Mouse (Mus musculus): ENCODE data around the gene Muc1. TPM values are rescaled to one million over a fixed set of nuclear protein-coding genes. Genes with fewer than 3 reads are reported as not detected.
A peak's percentile ranks its signal among the peaks of the same experiment; 100 is the strongest.
"Not testable (repeated sequence)": the region's sequence is repeated elsewhere in the genome, so short reads cannot be mapped to it uniquely, and the experiment has no call there.

Gene Muc1
- polyA plus RNA-seq, 1 experiment from 2014 or later: 13.2 TPM

DNA sequence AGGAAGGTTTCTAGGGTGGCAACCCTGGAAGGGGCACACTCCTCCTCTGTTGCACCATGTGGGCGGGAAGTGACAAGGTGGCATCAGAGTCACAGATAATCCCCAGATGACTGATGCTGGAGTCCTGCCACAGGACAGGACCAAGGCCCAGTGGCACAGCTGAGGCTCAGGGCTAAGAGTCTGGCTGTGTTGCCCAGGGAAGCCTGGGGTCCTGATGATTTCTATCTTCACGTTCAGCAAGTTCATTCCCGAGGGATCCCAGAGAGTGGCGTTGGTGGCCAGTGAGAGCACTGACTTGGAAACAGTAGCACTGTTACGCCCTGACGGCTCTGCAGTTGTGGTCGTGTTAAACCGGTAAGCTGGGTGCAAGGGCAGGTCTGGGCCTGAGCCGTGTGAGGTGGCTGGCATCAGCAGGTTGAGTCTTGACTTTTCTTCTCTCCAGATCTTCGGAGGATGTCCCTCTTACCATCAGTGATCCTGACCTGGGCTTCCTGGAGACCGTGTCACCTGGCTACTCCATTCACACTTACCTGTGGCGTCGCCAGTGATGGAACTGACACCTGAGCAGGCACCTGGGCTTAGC is 20.7 kb upstream of the Muc1 start:
- H3K27ac ChIP-seq (ENCODE audit: low read length): no peak overlapping the region
- no peak overlapping the region for H3K4me3 ChIP-seq (ENCODE audit: low read length)
- peaks cover 18% of the 10 kb centered on the region for H3K36me3 ChIP-seq (ENCODE audit: control insufficient read depth, insufficient read depth, low read length)
- WGBS: 88% methylated on average over 13 of the region's 13 CpGs
- H3K27me3 ChIP-seq (replicated peaks; ENCODE audit: control insufficient read depth, insufficient read depth, low read length): no peaks in the 10 kb centered on the region
- H3K9ac ChIP-seq (ENCODE audit: low read depth, low read length): no peak overlapping the region
- H3K9me3 ChIP-seq (ENCODE audit: control insufficient read depth, low read length): no peaks in the 10 kb centered on the region
- no peak for ATAC-seq
- H3K4me2 ChIP-seq (ENCODE audit: low read depth, low read length): no peak overlapping the region
- peaks cover 6% of the 10 kb centered on the region for H3K4me1 ChIP-seq (ENCODE audit: control insufficient read depth, insufficient read depth, low read length)

DNA sequence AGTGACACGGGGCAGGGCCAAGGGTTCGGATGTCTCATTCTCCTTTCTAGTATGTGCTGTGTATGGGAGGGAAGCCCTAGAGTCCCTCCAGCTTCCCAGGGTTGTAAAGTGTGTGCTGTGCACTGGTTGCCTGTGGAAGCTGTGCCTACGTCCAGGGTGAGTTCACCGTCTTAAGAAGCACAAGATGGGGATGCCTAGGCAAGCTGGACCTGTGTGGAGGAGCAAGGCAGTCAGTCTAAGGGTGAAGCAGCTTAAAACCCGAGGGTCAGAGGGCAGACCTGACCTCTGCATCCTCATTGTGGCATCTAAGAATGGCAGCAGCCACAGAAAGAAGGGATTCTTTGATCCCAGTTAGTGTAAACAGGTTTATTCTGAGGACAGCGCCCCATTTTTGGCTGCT is 20.1 kb upstream of the Muc1 start:
- Histone ChIP-seq H3K27me3 (replicated peaks; ENCODE audit: control insufficient read depth, insufficient read depth, low read length) (no peaks in the 10 kb centered on the region), H3K4me2 (ENCODE audit: low read depth, low read length) (no peak overlapping the region), H3K36me3 (ENCODE audit: control insufficient read depth, insufficient read depth, low read length) (peaks cover 18% of the 10 kb centered on the region), H3K4me1 (ENCODE audit: control insufficient read depth, insufficient read depth, low read length) (peaks cover 3% of the 10 kb centered on the region), H3K4me3 (ENCODE audit: low read length) (no peak overlapping the region), H3K27ac (ENCODE audit: low read length) (no peak overlapping the region), H3K9me3 (ENCODE audit: control insufficient read depth, low read length) (no peaks in the 10 kb centered on the region), H3K9ac (ENCODE audit: low read depth, low read length) (no peak overlapping the region)
- WGBS: 88% methylated on average over 6 of the region's 6 CpGs
- no peak for ATAC-seq

DNA sequence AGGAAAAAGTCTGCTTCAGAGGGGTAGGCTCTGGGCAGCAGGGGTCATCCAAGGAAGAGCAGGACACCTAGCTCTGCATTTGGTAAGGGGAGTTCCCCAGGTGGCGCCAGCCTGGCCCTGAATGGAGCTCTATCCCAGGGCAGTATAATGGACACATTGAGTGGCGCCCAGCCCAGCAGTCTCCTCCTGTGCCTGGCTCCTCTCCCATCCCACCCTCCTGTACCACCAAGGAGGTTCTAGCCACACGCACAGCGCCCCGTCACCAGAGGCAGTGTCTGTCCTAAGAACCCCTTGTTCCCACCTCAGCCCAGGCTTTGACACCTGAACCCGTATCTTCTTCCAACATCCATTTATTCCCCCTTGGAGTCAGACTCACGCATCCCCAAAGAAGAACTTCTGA is 19.1 kb upstream of the Muc1 start:
- no peak overlapping the region for H3K4me3 ChIP-seq (ENCODE audit: low read length)
- H3K9me3 ChIP-seq (ENCODE audit: control insufficient read depth, low read length): no peaks in the 10 kb centered on the region
- H3K4me1 ChIP-seq (ENCODE audit: control insufficient read depth, insufficient read depth, low read length): peaks cover 4% of the 10 kb centered on the region
- 97% methylated on average over 7 of the region's 7 CpGs for WGBS
- no peak overlapping the region for H3K27ac ChIP-seq (ENCODE audit: low read length)
- no peak overlapping the region for H3K9ac ChIP-seq (ENCODE audit: low read depth, low read length)
- no peaks in the 10 kb centered on the region for H3K27me3 ChIP-seq (replicated peaks; ENCODE audit: control insufficient read depth, insufficient read depth, low read length)
- ATAC-seq: no peak
- H3K36me3 ChIP-seq (ENCODE audit: control insufficient read depth, insufficient read depth, low read length): peaks cover 18% of the 10 kb centered on the region
- no peak overlapping the region for H3K4me2 ChIP-seq (ENCODE audit: low read depth, low read length)

DNA sequence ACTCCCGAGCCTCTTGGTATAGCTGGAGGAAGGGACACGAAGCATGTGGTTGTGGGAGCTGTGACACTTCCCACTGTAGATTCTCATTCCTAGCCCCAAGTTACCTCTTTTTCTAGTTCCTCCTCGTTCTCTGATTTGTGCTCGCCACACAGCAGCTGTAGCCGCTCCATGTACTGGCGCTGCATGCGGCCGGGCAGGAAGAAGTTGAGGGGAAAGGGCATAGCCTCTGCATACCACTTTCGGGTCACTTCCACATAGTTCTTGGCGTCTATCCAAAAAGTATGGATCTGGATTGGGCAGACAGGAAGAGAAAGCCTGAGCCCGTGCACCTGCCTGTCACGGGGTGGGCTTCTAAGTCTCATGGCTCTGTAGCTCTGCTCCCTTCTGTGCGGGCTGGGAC is 18.7 kb upstream of the Muc1 start:
- Histone ChIP-seq H3K9me3 (ENCODE audit: control insufficient read depth, low read length) (no peaks in the 10 kb centered on the region), H3K4me3 (ENCODE audit: low read length) (no peak overlapping the region), H3K4me1 (ENCODE audit: control insufficient read depth, insufficient read depth, low read length) (peaks cover 7% of the 10 kb centered on the region), H3K4me2 (ENCODE audit: low read depth, low read length) (no peak overlapping the region), H3K9ac (ENCODE audit: low read depth, low read length) (no peak overlapping the region), H3K36me3 (ENCODE audit: control insufficient read depth, insufficient read depth, low read length) (peaks cover 18% of the 10 kb centered on the region), H3K27ac (ENCODE audit: low read length) (no peak overlapping the region), H3K27me3 (replicated peaks; ENCODE audit: control insufficient read depth, insufficient read depth, low read length) (no peaks in the 10 kb centered on the region)
- WGBS: 76% methylated on average over 13 of the region's 13 CpGs
- ATAC-seq: no peak

DNA sequence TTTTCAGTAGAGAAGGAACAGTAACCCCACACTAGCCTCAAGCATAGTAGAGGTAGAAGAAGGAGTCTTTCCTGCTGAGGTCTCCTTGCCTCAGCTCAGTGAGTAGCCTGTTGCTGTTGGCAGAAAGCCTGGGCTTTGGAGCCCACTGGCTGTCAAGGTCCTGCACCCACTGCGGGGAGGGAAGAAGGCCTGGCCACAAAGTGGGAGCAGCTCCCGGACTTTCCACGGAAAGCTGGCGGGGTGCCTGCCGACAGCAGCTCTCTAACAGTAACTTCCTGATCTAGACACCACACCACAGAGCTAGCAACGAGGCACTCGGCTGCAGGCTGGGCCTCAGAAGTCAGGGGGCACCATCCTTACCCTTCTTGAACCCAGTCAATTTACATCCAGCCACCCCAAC is 18.1 kb upstream of the Muc1 start:
- Histone ChIP-seq H3K27ac (ENCODE audit: low read length) (no peak overlapping the region), H3K9me3 (ENCODE audit: control insufficient read depth, low read length) (no peaks in the 10 kb centered on the region), H3K4me2 (ENCODE audit: low read depth, low read length) (no peak overlapping the region), H3K27me3 (replicated peaks; ENCODE audit: control insufficient read depth, insufficient read depth, low read length) (no peaks in the 10 kb centered on the region), H3K4me3 (ENCODE audit: low read length) (no peak overlapping the region), H3K36me3 (ENCODE audit: control insufficient read depth, insufficient read depth, low read length) (peaks cover 18% of the 10 kb centered on the region), H3K4me1 (ENCODE audit: control insufficient read depth, insufficient read depth, low read length) (peaks cover 10% of the 10 kb centered on the region), H3K9ac (ENCODE audit: low read depth, low read length) (no peak overlapping the region)
- no peak for ATAC-seq
- 72% methylated on average over 7 of the region's 7 CpGs for WGBS

DNA sequence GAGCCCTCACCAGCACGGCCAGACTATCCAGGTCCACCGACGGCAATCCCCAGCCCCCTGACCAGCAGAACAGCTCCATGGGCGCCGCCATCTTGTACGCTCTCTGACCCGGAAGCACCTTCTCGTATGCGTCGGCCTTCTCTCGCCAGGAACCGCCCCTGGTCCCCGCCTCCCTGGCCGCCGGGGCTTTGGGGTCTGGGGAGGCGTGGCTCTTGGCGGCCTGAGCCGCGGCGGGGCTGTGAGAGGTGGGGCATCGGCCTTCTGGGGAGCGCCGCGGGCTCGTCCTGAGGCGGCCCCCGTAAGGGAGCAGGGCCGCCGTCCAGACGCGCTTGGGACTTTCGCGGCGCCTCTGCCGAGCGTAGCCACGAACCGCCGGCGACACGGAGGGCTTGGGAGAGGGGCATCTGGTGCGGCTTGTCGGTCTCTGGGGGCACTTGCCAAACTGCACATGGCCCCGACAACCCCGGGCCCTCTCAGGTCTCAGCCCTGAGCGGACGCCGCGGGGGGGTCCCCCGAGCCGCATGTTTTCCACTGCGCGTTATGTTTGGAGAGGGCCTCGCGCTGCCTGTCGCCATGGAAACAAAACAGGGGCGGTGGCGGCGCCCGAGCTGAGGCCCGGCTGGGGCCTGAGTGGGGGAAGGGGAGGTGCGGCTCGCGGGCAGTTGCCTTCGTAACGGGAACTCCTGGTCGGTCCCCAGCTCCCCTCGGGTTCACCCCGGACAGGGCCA is 14.9 kb upstream of the Muc1 start:
- peak overlapping the region; percentile 93 for H3K27ac ChIP-seq (ENCODE audit: low read length)
- peak overlapping the region; percentile 82 for H3K9ac ChIP-seq (ENCODE audit: low read depth, low read length)
- H3K4me1 ChIP-seq (ENCODE audit: control insufficient read depth, insufficient read depth, low read length): peaks cover 12% of the 10 kb centered on the region
- H3K4me3 ChIP-seq (ENCODE audit: low read length): peak overlapping the region; percentile 69
- H3K9me3 ChIP-seq (ENCODE audit: control insufficient read depth, low read length): no peaks in the 10 kb centered on the region
- H3K27me3 ChIP-seq (replicated peaks; ENCODE audit: control insufficient read depth, insufficient read depth, low read length): no peaks in the 10 kb centered on the region
- ATAC-seq: peak; percentile 94
- H3K36me3 ChIP-seq (ENCODE audit: control insufficient read depth, insufficient read depth, low read length): 0 out of 2 replicates have a peak, but pooled peaks cover 5% of the 10 kb centered on the region
- H3K4me2 ChIP-seq (ENCODE audit: low read depth, low read length): peak overlapping the region; percentile 82
- under 1% methylated on average over 64 of the region's 69 CpGs for WGBS

DNA sequence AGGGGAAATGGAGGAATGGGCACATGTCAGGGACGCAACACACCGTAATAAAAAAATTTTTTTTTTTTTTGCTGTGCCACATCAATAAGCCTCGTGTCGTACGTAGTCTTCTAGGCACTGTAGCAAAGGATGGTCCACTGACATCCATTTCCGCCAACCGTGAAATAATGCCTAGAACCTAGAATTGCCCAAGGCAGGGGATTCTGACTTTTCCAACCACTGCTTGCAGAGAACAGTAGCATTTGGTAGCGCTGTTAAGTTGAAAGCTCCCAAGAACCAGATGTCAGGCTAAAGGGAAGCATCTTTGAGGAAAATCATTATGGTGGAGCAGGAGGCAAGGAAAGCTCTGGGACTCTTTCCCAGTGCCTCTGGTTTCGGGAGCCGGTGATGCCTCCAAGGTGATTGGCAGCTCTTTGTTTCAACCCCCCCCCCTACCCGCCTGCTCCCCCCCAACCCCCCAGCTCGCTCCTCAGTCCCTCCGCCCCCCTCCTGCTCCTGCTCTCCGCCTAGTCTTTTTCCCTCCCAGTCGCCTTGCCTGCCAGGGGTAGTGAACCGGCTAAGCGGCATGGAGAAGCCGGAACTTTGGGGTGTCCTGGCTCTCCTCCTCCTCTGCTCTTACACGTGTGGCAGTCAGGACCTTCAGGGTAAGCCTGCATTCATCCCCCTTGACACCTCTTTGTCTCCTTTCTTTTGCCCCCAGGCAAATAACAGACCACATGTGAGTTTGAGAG is 14.0 kb upstream of the Muc1 start, which contains the start of gene Thbs3:
TSS of gene Thbs3 (plus strand) at position 500 of the 731 bp plus-strand sequence.
- peak within 1 kb of the TSS; percentile 82 for H3K9ac ChIP-seq (ENCODE audit: low read depth, low read length)
- peak within 1 kb of the TSS; percentile 93 for H3K27ac ChIP-seq (ENCODE audit: low read length)
- H3K4me3 ChIP-seq (ENCODE audit: low read length): peak within 1 kb of the TSS; percentile 69
- 2% methylated on average over 19 of the region's 19 CpGs for WGBS
- no peak for ATAC-seq
- no peaks in the 10 kb centered on the region for H3K27me3 ChIP-seq (replicated peaks; ENCODE audit: control insufficient read depth, insufficient read depth, low read length)
- H3K4me1 ChIP-seq (ENCODE audit: control insufficient read depth, insufficient read depth, low read length): peaks cover 12% of the 10 kb centered on the region
- peak within 1 kb of the TSS; percentile 82 for H3K4me2 ChIP-seq (ENCODE audit: low read depth, low read length)
- no peaks in the 10 kb centered on the region for H3K36me3 ChIP-seq (ENCODE audit: control insufficient read depth, insufficient read depth, low read length)
- no peaks in the 10 kb centered on the region for H3K9me3 ChIP-seq (ENCODE audit: control insufficient read depth, low read length)

DNA sequence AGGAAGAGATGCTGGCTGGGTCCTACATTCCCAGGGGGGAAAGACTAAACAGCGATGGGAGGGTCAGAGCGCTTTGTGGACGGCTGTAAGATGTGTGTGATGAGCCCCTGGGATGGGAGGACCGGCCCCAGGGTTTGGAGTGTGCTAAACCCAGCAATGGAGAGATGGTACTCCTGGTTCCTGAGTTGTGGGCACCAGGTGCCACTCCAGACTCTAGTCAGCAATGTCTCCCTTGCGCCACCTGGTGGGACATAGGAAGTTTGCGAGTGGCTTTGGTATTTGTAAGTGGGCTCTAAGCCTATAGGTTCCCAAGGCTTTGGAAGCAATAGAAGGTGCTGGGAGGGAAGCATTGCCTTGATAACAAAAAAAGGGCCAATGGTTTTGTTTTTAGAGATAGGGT is 13.0 kb upstream of the Muc1 start:
- peak overlapping the region; percentile 69 for H3K4me3 ChIP-seq (ENCODE audit: low read length)
- H3K4me2 ChIP-seq (ENCODE audit: low read depth, low read length): peak overlapping the region; percentile 82
- H3K27ac ChIP-seq (ENCODE audit: low read length): no peak overlapping the region
- 3% methylated on average over 6 of the region's 6 CpGs for WGBS
- H3K9ac ChIP-seq (ENCODE audit: low read depth, low read length): peak overlapping the region; percentile 82; the same call in 1 of the 2 replicates
- peaks cover 12% of the 10 kb centered on the region for H3K4me1 ChIP-seq (ENCODE audit: control insufficient read depth, insufficient read depth, low read length)
- no peaks in the 10 kb centered on the region for H3K9me3 ChIP-seq (ENCODE audit: control insufficient read depth, low read length)
- H3K27me3 ChIP-seq (replicated peaks; ENCODE audit: control insufficient read depth, insufficient read depth, low read length): no peaks in the 10 kb centered on the region
- ATAC-seq: peak; percentile 9; the same call in 1 of the 2 replicates
- no peaks in the 10 kb centered on the region for H3K36me3 ChIP-seq (ENCODE audit: control insufficient read depth, insufficient read depth, low read length)

DNA sequence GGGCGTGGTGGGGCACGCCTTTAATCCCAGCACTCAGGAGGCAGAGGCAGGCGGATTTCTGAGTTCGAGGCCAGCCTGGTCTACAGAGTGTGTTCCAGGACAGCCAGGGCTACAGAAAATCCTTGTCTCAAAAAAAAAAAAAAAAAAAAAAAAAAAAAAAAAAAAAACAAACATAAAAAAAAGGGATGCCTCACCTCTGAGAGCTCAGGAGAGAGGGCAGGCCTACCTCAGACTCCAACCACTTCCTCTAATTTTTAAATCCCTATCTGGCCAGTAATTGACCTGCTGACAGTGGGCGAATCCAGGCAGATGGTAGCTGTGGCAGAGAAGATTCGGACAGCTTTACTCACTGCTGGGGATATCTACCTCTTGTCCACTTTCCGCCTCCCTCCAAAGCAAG is 12.4 kb upstream of the Muc1 start:
- H3K4me1 ChIP-seq (ENCODE audit: control insufficient read depth, insufficient read depth, low read length): peaks cover 12% of the 10 kb centered on the region
- H3K27ac ChIP-seq (ENCODE audit: low read length); H3K36me3 ChIP-seq (ENCODE audit: control insufficient read depth, insufficient read depth, low read length); H3K9me3 ChIP-seq (ENCODE audit: control insufficient read depth, low read length); H3K9ac ChIP-seq (ENCODE audit: low read depth, low read length); H3K27me3 ChIP-seq (replicated peaks; ENCODE audit: control insufficient read depth, insufficient read depth, low read length); ATAC-seq; H3K4me3 ChIP-seq (ENCODE audit: low read length); H3K4me2 ChIP-seq (ENCODE audit: low read depth, low read length): not testable (repeated sequence)
- WGBS: 73% methylated on average over 7 of the region's 7 CpGs
